Mouse (Mus musculus) regulatory T cell (primary cell): ENCODE results near the gene Rngtt.
"Not testable (repeated sequence)": the region's sequence is repeated elsewhere in the genome, so short reads cannot be mapped to it uniquely, and the experiment has no call there.

ENCODE experiments used
- in situ Hi-C: fragments of 300-600 bp; cut with MboI, MseI; formaldehyde crosslinking; loops from one replicate; pipeline ENCODE4 v1.15.1; 2025; ENCODE audit warnings: high pct_unique_total_duplicates

The Rngtt gene

GRCm38 (mm10) chr4:33310840-33311437 lies 828 bp downstream of the Rngtt start:
- in situ Hi-C loops: no loop called here

GRCm38 (mm10) chr4:33314150-33314549 lies 4.0 kb downstream of the Rngtt start:
- in situ Hi-C loops: not testable (repeated sequence)

GRCm38 (mm10) chr4:33315840-33316239 lies 5.7 kb downstream of the Rngtt start:
- in situ Hi-C loops: no loop called here

GRCm38 (mm10) chr4:33331147-33331546 lies 21.0 kb downstream of the Rngtt start:
- in situ Hi-C loops: no loop called here

GRCm38 (mm10) chr4:33332956-33333455 lies 22.9 kb downstream of the Rngtt start:
- in situ Hi-C loops: no loop called here

GRCm38 (mm10) chr4:33337999-33338398 lies 27.9 kb downstream of the Rngtt start:
- in situ Hi-C loops: no loop called here

GRCm38 (mm10) chr4:33342877-33343731 lies 33.0 kb downstream of the Rngtt start:
- in situ Hi-C loops: no loop called here

GRCm38 (mm10) chr4:33343732-33344057 lies 33.6 kb downstream of the Rngtt start:
- in situ Hi-C loops: no loop called here

- in situ Hi-C loops: no loop called here
Observed at GRCm38 (mm10) chr4:33363451-33363850, 53.3 kb downstream of the Rngtt start.

GRCm38 (mm10) chr4:33374916-33375315 lies 64.8 kb downstream of the Rngtt start:
- in situ Hi-C loops: loop anchor here (25.0 kb wide), 1 partner anchor 1187 kb away; the partner anchor contains the start of gene Akirin2

GRCm38 (mm10) chr4:33377642-33378041 lies 67.5 kb downstream of the Rngtt start:
- in situ Hi-C loops: loop anchor here (25.0 kb wide), 1 partner anchor 1185 kb away; the partner anchor contains the start of gene Akirin2

GRCm38 (mm10) chr4:33378894-33379293 lies 68.8 kb downstream of the Rngtt start:
- in situ Hi-C loops: loop anchor here (25.0 kb wide), 1 partner anchor 1183 kb away; the partner anchor contains the start of gene Akirin2

GRCm38 (mm10) chr4:33388899-33389298 lies 78.8 kb downstream of the Rngtt start:
- in situ Hi-C loops: loop anchor here (25.0 kb wide), 1 partner anchor 1173 kb away; the partner anchor contains the start of gene Akirin2

GRCm38 (mm10) chr4:33390660-33391059 lies 80.5 kb downstream of the Rngtt start:
- in situ Hi-C loops: loop anchor here (25.0 kb wide), 1 partner anchor 1172 kb away; the partner anchor contains the start of gene Akirin2

- in situ Hi-C loops: loop anchor here (25.0 kb wide), 1 partner anchor 1169 kb away; the partner anchor contains the start of gene Akirin2
Observed at GRCm38 (mm10) chr4:33393437-33393836, 83.3 kb downstream of the Rngtt start.

- in situ Hi-C loops: loop anchor here (25.0 kb wide), 1 partner anchor 1166 kb away; the partner anchor contains the start of gene Akirin2
Observed at GRCm38 (mm10) chr4:33396222-33397176, 86.4 kb downstream of the Rngtt start.

GRCm38 (mm10) chr4:33405723-33406293 lies 95.7 kb downstream of the Rngtt start:
- in situ Hi-C loops: no loop called here

GRCm38 (mm10) chr4:33413791-33414190 lies 103.7 kb downstream of the Rngtt start:
- in situ Hi-C loops: loop anchor here (10.0 kb wide), 1 partner anchor 811 kb away; no protein-coding TSS in a partner anchor

- in situ Hi-C loops: loop anchor here (10.0 kb wide), 1 partner anchor 810 kb away; no protein-coding TSS in a partner anchor
Observed at GRCm38 (mm10) chr4:33414781-33415180, 104.7 kb downstream of the Rngtt start.

GRCm38 (mm10) chr4:33417391-33417790 lies 107.3 kb downstream of the Rngtt start:
- in situ Hi-C loops: loop anchor here (10.0 kb wide), 1 partner anchor 807 kb away; no protein-coding TSS in a partner anchor
